Mouse (Mus musculus) hindbrain, embryonic 16.5 days (tissue): Measurements from ENCODE around the gene Osbpl2. TPM values are rescaled to one million over a fixed set of nuclear protein-coding genes. Genes with fewer than 3 reads are reported as not detected.

Experiments used
- ATAC-seq: fragments of 200-750 bp; cut with Nextera tagmentation; 2 replicates; pipeline ENCODE4 v1.8.0; 2017; ENCODE audit warnings: moderate TSS enrichment, moderate library complexity
- H3K27ac ChIP-seq: fragments of 300-500 bp; sonication (generic); 2 replicates; pipeline ENCODE4 v1.5.1; 2014; ENCODE audit warnings: low read depth, mild to moderate bottlenecking, control low read depth, low read length, moderate library complexity
- H3K27me3 ChIP-seq: fragments of 300-500 bp; sonication (generic); replicated peaks from 2 replicates; pipeline ENCODE4 v1.6.1; 2014; ENCODE audit warnings: low read length; ENCODE audit not compliant: control insufficient read depth, insufficient read depth
- H3K36me3 ChIP-seq: fragments of 300-500 bp; sonication (generic); 2 replicates; pipeline ENCODE4 v1.6.1; 2014; ENCODE audit warnings: mild to moderate bottlenecking, low read length, moderate library complexity, mixed read lengths; ENCODE audit not compliant: control insufficient read depth, insufficient read depth
- H3K4me1 ChIP-seq: fragments of 300-500 bp; sonication (generic); 2 replicates; pipeline ENCODE4 v1.6.1; 2014; ENCODE audit warnings: low read depth, low read length; ENCODE audit not compliant: control insufficient read depth, insufficient read depth
- H3K4me2 ChIP-seq: fragments of 300-500 bp; sonication (generic); 2 replicates; pipeline ENCODE4 v1.6.1; 2014; ENCODE audit warnings: mild to moderate bottlenecking, low read length, control low read depth, moderate library complexity
- H3K4me3 ChIP-seq: fragments of 300-500 bp; sonication (generic); 2 replicates; pipeline ENCODE4 v1.5.1; 2014; ENCODE audit warnings: mild to moderate bottlenecking, low read length, control low read depth, moderate library complexity
- H3K9ac ChIP-seq: fragments of 300-500 bp; sonication (generic); 2 replicates; pipeline ENCODE4 v1.6.1; 2014; ENCODE audit warnings: low read depth, mild to moderate bottlenecking, control low read depth, low read length, moderate library complexity
- H3K9me3 ChIP-seq: fragments of 300-500 bp; sonication (generic); 2 replicates; pipeline ENCODE4 v1.6.1; 2014; ENCODE audit warnings: mild to moderate bottlenecking, low read length, moderate library complexity; ENCODE audit not compliant: control insufficient read depth
- WGBS: fragments of 180-500 bp; shearing (Covaris S2); extraction: QIAGEN DNeasy Blood & Tissue Kit; methylation state at CpG from one replicate; pipeline ENCODE4 v1.1.7; 2014; 5-methylcytosine and 5-hydroxymethylcytosine counted together
- polyA plus RNA-seq: library from polyadenylated mRNA; unstranded; fragments of >200 nt; fragmentation: Nextera tagmentation; extraction: Ambion mirVana; gene quantifications from 2 replicates; pipeline ENCODE4 v1.2.1, GENCODE M21; 2015

Osbpl2 gene
- polyA plus RNA-seq, result 70.5 and 72.8 TPM in 2 replicates

DNA sequence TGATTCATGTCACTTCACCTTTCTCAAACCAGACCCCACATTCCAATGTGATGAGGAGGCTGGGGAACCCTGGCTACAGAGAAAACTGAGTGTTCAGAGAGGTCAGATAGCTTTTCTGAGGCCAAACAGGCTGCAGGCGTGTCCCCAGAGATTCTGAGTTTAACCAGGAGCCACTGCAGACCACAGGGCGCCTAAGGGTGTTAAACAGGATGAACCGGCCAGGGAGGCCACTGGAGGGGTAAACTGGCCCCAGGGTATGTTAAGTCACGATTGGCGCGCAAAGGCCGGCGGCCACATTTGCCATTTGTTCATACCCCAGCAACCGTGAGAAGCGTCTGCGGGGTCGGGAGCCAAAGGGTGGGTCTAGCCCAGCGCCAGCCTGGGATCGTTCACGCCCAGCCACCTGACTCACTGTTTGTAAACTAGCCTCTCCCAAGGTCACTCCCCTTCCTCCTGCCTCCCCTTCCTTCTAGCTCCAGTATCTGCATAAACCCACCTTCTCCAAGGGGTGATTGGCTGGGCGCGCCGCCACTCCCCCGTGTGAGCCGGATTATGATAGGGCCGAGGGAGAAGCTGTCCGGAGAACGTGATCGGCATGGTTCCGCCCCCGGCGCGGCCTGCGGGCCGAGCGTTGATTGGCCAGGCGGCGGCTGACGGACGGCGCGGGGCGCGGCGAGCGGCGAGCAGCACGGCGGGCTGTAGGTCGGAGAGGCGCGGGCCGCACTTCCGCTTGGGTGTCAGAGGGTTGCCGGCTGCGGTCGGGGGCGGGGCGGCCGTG, at the start of gene Osbpl2:
Osbpl2 (plus strand) TSS at position 646 of the 778 bp plus-strand sequence.
- WGBS, result under 1% methylated on average over 46 of the region's 55 CpGs
- H3K4me1 ChIP-seq, result peaks cover 36% of the 10 kb centered on the region
- ATAC-seq, result peak; percentile 98

DNA sequence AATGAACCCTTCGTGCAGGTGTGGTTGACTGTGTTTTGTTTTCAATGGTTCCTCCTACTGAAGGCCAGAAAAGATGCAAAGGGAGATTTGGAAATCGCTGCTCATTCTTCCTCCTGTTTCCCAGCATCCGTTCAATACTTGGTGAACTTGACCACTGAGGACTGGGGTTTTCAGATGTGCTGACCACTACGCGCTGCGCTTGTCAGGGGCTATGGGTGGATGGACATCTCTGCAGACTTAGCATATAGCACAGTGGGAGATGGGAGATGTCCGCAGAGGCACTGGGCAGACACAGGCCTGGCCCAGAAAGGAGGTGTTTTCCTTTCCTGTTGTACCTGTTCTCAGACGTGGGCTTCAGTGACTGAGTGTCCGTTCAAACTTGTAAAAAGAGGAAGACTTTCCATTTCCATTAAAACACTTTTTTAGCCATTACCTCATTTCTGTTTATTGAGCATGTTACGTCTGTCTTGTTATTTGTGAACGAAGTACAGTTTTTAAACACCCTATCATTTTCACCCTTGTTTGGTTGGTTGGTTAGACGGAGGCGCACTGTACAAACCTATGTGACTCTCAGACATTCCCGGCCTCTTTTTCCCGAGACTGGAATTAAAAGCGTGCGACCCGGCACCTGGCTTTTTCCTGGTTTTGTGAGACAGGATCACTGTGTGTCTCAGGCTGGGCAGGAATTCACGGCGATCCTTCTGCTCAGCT, 49.2 kb upstream of the Osbpl2 start:
- Histone ChIP-seq H3K9me3 (no peaks in the 10 kb centered on the region), H3K27me3 (no peaks in the 10 kb centered on the region), H3K4me2 (peak overlapping the region; percentile 95), H3K9ac (peak overlapping the region; percentile 88), H3K4me3 (peak overlapping the region; percentile 75), H3K27ac (peak overlapping the region; percentile 94), H3K4me1 (peaks cover 14% of the 10 kb centered on the region), H3K36me3 (peaks cover 18% of the 10 kb centered on the region)
- no peak; the same call in 1 of the 2 replicates for ATAC-seq
- 37% methylated on average over 20 of the region's 20 CpGs for WGBS

More for the DNA sequence above, at the start of gene Osbpl2:
- Histone ChIP-seq H3K27ac (peak within 1 kb of the TSS; percentile 82), H3K36me3 (no peaks in the 10 kb centered on the region), H3K4me3 (peak within 1 kb of the TSS; percentile 90), H3K27me3 (no peaks in the 10 kb centered on the region), H3K4me2 (peak within 1 kb of the TSS; percentile 94), H3K9me3 (no peaks in the 10 kb centered on the region), H3K9ac (peak within 1 kb of the TSS; percentile 89)

DNA sequence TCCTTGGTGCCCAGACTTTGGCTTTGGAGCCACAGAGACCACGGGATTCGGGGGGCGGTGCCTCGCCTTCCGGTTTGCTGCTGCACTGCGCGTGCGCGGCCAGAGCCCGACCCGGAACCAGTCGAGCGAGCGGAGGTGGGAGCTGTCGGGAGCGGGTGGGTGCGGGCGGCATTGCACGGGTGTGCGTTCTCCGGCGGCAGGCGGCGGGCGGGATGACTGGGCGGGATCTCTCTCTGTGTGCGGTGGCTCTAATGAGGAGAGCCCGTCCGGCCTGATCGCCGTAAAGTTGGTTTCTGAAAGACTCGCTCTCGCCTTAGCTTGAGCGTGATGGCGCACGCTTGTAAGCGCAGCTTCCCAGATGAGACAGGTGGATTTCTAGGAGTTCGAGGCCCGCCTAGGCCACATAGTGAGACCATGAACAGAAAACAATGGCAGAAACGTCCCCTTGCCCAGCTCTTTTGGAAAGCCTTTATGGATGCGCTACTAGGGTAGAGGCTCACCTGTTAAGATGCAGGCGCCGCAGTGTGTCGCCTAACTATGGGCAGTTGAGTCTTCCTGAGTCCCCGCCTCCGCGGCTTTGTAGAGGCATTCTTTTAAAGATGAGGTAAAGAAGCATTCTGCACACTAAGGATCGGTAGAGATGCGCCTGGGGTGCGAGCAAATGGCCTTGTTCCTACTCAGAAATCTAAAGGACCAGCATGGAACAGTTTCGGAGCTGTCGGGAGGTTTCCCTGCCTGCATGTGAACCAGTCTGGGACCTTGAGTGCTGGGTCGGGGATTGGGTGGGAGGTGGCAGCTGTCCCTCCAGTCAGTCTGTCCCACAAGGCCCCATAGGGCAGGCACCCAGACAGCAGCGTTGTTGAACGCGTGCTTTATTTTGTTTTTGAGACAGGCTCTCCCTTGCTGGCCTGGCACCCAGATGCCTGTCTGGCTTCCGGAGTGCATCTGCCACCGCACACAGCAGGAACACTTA, 48.3 kb upstream of the Osbpl2 start, which contains the start of gene Mtg2:
Mtg2 (plus strand) TSS at position 108 of the 973 bp plus-strand sequence.
- peak within 1 kb of the TSS; percentile 94 for H3K27ac ChIP-seq
- H3K27me3 ChIP-seq, result no peaks in the 10 kb centered on the region
- 3% methylated on average over 58 of the region's 58 CpGs for WGBS
- no peaks in the 10 kb centered on the region for H3K9me3 ChIP-seq
- H3K4me2 ChIP-seq, result peak within 1 kb of the TSS; percentile 95
- peak within 1 kb of the TSS; percentile 88 for H3K9ac ChIP-seq
- peaks cover 18% of the 10 kb centered on the region for H3K36me3 ChIP-seq
- H3K4me1 ChIP-seq, result peaks cover 14% of the 10 kb centered on the region
- peak within 1 kb of the TSS; percentile 75 for H3K4me3 ChIP-seq
- peak; percentile 97 for ATAC-seq

DNA sequence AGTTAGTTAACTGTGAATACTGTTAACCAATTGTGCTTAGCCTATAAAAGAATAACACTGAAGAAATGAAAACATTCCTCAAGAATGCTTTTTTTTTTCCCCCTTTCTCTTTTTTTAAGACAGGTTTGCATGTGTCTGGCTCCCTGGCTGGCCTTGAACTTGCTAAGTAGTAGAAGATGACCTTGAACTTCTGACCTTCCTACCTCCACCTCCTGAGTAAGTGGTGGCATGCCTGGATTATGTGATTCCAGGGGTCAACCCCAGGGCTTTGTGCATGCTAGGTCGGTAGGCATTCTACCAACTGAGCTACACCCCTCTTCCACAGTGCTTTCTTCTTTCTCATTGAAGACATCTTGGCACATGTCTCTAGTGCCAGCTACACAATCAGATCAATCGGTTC, 47.4 kb upstream of the Osbpl2 start:
- no peak overlapping the region for H3K9ac ChIP-seq
- 87% methylated on average over 2 of the region's 2 CpGs for WGBS

DNA sequence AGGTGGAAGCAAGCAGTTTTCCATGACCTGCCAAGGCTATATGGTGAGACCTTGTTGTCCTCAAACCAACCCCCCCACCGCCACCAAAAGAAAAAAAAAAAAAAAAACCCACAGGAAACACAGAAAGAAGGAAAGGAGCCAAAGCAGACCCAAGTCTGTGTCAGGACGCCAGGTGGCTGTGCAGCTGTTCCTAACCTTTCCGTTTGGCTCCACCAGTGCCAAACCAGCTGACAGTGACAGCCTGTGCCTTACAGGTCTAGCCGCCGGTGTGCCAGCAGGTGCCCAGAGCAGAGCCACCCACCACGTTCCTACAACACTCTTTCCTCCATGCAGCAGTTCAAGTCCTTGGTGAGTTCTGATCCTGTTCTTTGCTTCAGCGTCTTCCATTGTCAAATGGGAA, 46.2 kb upstream of the Osbpl2 start:
- H3K9me3 ChIP-seq, result no peaks in the 10 kb centered on the region

More for the DNA sequence above, 47.4 kb upstream of the Osbpl2 start:
- no peak for ATAC-seq
- H3K9me3 ChIP-seq, result no peaks in the 10 kb centered on the region
- peaks cover 18% of the 10 kb centered on the region for H3K36me3 ChIP-seq
- no peak overlapping the region for H3K4me3 ChIP-seq
- peaks cover 14% of the 10 kb centered on the region for H3K4me1 ChIP-seq
- no peaks in the 10 kb centered on the region for H3K27me3 ChIP-seq
- no peak overlapping the region for H3K27ac ChIP-seq
- H3K4me2 ChIP-seq, result peak overlapping the region; percentile 95; the same call in 1 of the 2 replicates

DNA sequence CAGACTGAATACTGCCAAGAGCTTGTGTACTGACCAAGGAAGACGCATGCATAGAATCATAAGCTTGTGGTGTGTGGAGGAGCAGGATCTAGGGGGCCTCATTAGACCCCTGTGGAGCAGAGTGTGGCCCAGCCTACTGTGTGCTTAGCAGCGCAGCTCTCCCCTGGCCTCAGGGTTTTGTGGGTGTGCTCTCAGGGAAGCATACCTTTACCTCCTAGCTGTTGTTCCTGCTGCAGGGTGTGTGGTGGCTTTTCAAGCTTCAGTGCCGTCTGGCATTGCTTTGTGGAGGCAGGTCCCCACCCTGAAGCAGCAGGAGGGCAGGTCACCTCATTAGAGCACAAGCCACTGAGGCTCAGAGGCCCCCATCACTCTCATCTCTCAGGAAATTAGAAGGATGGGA, 41.5 kb upstream of the Osbpl2 start:
- Histone ChIP-seq H3K9me3 (no peaks in the 10 kb centered on the region), H3K4me1 (no peaks in the 10 kb centered on the region), H3K36me3 (peaks cover 10% of the 10 kb centered on the region), H3K27me3 (no peaks in the 10 kb centered on the region), H3K4me3 (no peak overlapping the region), H3K27ac (no peak overlapping the region), H3K4me2 (no peak overlapping the region), H3K9ac (no peak overlapping the region)
- no peak for ATAC-seq
- WGBS, result 74% methylated on average over 3 of the region's 3 CpGs

More for the DNA sequence above, 46.2 kb upstream of the Osbpl2 start:
- peaks cover 10% of the 10 kb centered on the region for H3K36me3 ChIP-seq
- H3K4me1 ChIP-seq, result peaks cover 14% of the 10 kb centered on the region
- H3K4me3 ChIP-seq, result no peak overlapping the region
- H3K9ac ChIP-seq, result no peak overlapping the region
- ATAC-seq, result no peak
- no peaks in the 10 kb centered on the region for H3K27me3 ChIP-seq
- H3K27ac ChIP-seq, result no peak overlapping the region
- 77% methylated on average over 7 of the region's 7 CpGs for WGBS
- H3K4me2 ChIP-seq, result no peak overlapping the region

DNA sequence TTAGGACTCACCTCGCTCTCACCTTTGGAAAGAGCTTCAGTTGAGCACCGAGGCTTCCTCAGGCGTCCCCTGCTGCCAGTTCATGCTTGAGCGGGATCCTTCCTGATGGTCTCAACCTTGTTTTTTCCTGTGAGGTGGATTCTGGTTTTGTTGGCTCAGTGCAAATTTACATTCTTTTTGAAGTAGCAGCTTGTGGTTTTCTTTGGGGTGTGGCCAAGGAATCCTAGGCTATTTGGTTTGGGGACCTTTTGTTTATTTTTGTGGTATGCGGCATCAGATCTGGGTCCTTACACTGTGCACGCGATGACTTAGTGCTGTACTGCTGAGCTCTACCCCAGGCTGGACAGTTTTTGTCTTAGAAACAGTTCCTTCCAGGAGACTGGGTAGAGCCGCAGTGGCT, 38.4 kb upstream of the Osbpl2 start:
- Histone ChIP-seq H3K9me3 (no peaks in the 10 kb centered on the region), H3K4me1 (no peaks in the 10 kb centered on the region), H3K27ac (no peak overlapping the region), H3K9ac (no peak overlapping the region), H3K36me3 (peaks cover 9% of the 10 kb centered on the region), H3K4me3 (no peak overlapping the region), H3K4me2 (no peak overlapping the region), H3K27me3 (no peaks in the 10 kb centered on the region)
- ATAC-seq, result no peak
- 90% methylated on average over 8 of the region's 8 CpGs for WGBS

DNA sequence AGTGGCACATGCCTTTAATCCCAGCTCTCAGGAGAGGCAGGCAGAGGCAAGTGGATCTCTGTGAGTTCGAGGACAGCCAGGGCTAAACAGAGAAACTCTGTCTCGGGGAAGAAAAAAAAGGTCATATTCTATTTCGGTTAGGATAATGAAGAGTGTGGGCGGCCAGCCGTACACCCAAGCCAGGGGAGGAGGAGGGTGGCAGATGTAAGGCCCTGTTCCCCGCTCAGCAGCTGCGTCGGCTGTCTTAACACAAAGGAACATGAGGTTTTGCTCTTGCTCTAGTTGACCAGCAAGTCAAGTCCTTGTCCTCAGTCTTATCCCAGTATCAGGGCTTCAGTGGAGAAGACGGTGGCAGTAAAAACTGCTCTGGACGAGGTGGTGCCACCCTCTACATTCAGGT, 36.0 kb upstream of the Osbpl2 start:
- Histone ChIP-seq H3K9me3 (no peaks in the 10 kb centered on the region), H3K27me3 (no peaks in the 10 kb centered on the region), H3K36me3 (peaks cover 9% of the 10 kb centered on the region), H3K4me3 (no peak overlapping the region), H3K4me2 (no peak overlapping the region), H3K9ac (no peak overlapping the region), H3K27ac (no peak overlapping the region), H3K4me1 (no peaks in the 10 kb centered on the region; the same call in 1 of the 2 replicates)
- no peak for ATAC-seq
- 91% methylated on average over 10 of the region's 10 CpGs for WGBS
